Mouse (Mus musculus): ENCODE measurements around the gene Tmem245. TPM values are rescaled to one million over a fixed set of nuclear protein-coding genes. Genes with fewer than 3 reads are reported as not detected.

Tmem245 gene
- polyA plus RNA-seq, 1 experiment: 4.4 TPM

DNA sequence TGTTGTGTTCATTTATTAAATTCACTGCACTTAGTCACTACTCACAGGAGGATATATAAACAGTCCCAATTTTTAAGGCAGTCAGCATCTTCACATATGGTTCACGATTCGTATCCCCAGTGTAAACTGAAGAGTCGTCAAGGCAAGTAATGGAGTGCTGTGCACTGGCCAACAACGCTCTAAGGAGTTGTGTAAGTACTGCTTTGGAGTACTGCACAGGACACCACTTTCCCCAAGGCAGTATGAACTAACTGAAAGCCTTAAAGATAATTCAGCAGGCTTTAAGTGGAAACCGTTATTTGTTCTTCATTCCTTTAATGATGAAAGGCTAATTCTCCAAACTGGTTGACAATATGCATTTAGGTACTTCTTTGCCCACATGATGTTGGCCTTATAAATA, 39.6 kb downstream of the Tmem245 start:
- Histone ChIP-seq H3K4me2 (ENCODE audit: low read depth) (no peak overlapping the region), H3K27me3 (ENCODE audit: control insufficient read depth, insufficient read depth, insufficient read length) (no peaks in the 10 kb centered on the region), H3ac (ENCODE audit: control insufficient read depth, insufficient read length) (no peak overlapping the region), H3K36me3 (ENCODE audit: control insufficient read depth, insufficient read depth) (peaks cover 43% of the 10 kb centered on the region), H3K4me3 (no peak overlapping the region), H3K79me2 (ENCODE audit: control insufficient read depth, insufficient read depth) (no peaks in the 10 kb centered on the region)
- TF ChIP-seq MYOG (IDR thresholded peaks at IDR 0.05; ENCODE audit: control insufficient read depth in 1 of 3, insufficient read depth in 1 of 3, insufficient read length in 2 of 3, low read depth in 2 of 3) (no peak), POLR2A (IDR thresholded peaks at IDR 0.05; ENCODE audit: insufficient read length, low read depth) (no peak), TCF12 (IDR thresholded peaks at IDR 0.05; ENCODE audit: insufficient read depth, poor library complexity, severe bottlenecking) (no peak), POLR2AphosphoS2 (IDR thresholded peaks at IDR 0.05; ENCODE audit: insufficient read length, low read depth) (no peak), MAX (IDR thresholded peaks at IDR 0.05; ENCODE audit: low read depth) (no peak), TCF3 (IDR thresholded peaks at IDR 0.05; ENCODE audit: insufficient read length, low read depth) (no peak), E2F4 (IDR thresholded peaks at IDR 0.05; ENCODE audit: insufficient read depth) (no peak), MYOD1 (IDR thresholded peaks at IDR 0.05; ENCODE audit: control insufficient read depth in 1 of 3, insufficient read length in 2 of 3, low read depth in 2 of 3) (no peak), CEBPB (IDR thresholded peaks at IDR 0.05; ENCODE audit: insufficient read depth, poor library complexity, severe bottlenecking) (no peak), SRF (IDR thresholded peaks at IDR 0.05; ENCODE audit: control insufficient read depth, insufficient read length, low read depth) (no peak), REST (IDR thresholded peaks at IDR 0.05; ENCODE audit: insufficient read depth, insufficient read length) (no peak), USF1 (IDR thresholded peaks at IDR 0.05; ENCODE audit: low read depth) (no peak)

GRCm38 (mm10) chr4:56906926-56907325, 40.3 kb downstream of the Tmem245 start:
- Histone ChIP-seq H3K36me3 (ENCODE audit: control insufficient read depth, insufficient read depth) (peaks cover 38% of the 10 kb centered on the region), H3K27me3 (ENCODE audit: control insufficient read depth, insufficient read depth, insufficient read length) (no peaks in the 10 kb centered on the region), H3K79me2 (ENCODE audit: control insufficient read depth, insufficient read depth) (no peaks in the 10 kb centered on the region)

GRCm38 (mm10) chr4:56905507-56905906, 41.7 kb downstream of the Tmem245 start:
- Histone ChIP-seq H3ac (ENCODE audit: control insufficient read depth, insufficient read length) (no peak overlapping the region), H3K4me3 (no peak overlapping the region), H3K79me2 (ENCODE audit: control insufficient read depth, insufficient read depth) (no peaks in the 10 kb centered on the region), H3K4me2 (ENCODE audit: low read depth) (no peak overlapping the region), H3K36me3 (ENCODE audit: control insufficient read depth, insufficient read depth) (peaks cover 30% of the 10 kb centered on the region), H3K27me3 (ENCODE audit: control insufficient read depth, insufficient read depth, insufficient read length) (no peaks in the 10 kb centered on the region)
- TF ChIP-seq MYOD1 (IDR thresholded peaks at IDR 0.05; ENCODE audit: control insufficient read depth in 1 of 3, insufficient read length in 2 of 3, low read depth in 2 of 3): no peak
- TF ChIP-seq SRF (IDR thresholded peaks at IDR 0.05; ENCODE audit: control insufficient read depth, insufficient read length, low read depth): no peak
- TF ChIP-seq MYOG (IDR thresholded peaks at IDR 0.05; ENCODE audit: control insufficient read depth in 1 of 3, insufficient read depth in 1 of 3, insufficient read length in 2 of 3, low read depth in 2 of 3): no peak
- no peak for TF ChIP-seq MAX (IDR thresholded peaks at IDR 0.05; ENCODE audit: low read depth)

More at GRCm38 (mm10) chr4:56906926-56907325, 40.3 kb downstream of the Tmem245 start:
- no peak overlapping the region for H3K4me3 ChIP-seq
- TF ChIP-seq TCF3 (IDR thresholded peaks at IDR 0.05; ENCODE audit: insufficient read length, low read depth) (no peak), POLR2A (IDR thresholded peaks at IDR 0.05; ENCODE audit: insufficient read length, low read depth) (no peak), TCF12 (IDR thresholded peaks at IDR 0.05; ENCODE audit: insufficient read depth, poor library complexity, severe bottlenecking) (no peak), MYOG (IDR thresholded peaks at IDR 0.05; ENCODE audit: control insufficient read depth in 1 of 3, insufficient read depth in 1 of 3, insufficient read length in 2 of 3, low read depth in 2 of 3) (no peak)
- no peak overlapping the region for H3ac ChIP-seq (ENCODE audit: control insufficient read depth, insufficient read length)
- H3K4me2 ChIP-seq (ENCODE audit: low read depth): no peak overlapping the region

- Histone ChIP-seq H3K36me3 (ENCODE audit: control insufficient read depth, insufficient read depth) (peaks cover 29% of the 10 kb centered on the region), H3K79me2 (ENCODE audit: control insufficient read depth, insufficient read depth) (no peaks in the 10 kb centered on the region), H3ac (ENCODE audit: control insufficient read depth, insufficient read length) (no peak overlapping the region), H3K4me2 (ENCODE audit: low read depth) (no peak overlapping the region), H3K4me3 (no peak overlapping the region), H3K27me3 (ENCODE audit: control insufficient read depth, insufficient read depth, insufficient read length) (no peaks in the 10 kb centered on the region)
- TF ChIP-seq TCF12 (IDR thresholded peaks at IDR 0.05; ENCODE audit: insufficient read depth, poor library complexity, severe bottlenecking) (no peak), SRF (IDR thresholded peaks at IDR 0.05; ENCODE audit: control insufficient read depth, insufficient read length, low read depth) (no peak), TCF3 (IDR thresholded peaks at IDR 0.05; ENCODE audit: insufficient read length, low read depth) (no peak), REST (IDR thresholded peaks at IDR 0.05; ENCODE audit: insufficient read depth, insufficient read length) (no peak), USF1 (IDR thresholded peaks at IDR 0.05; ENCODE audit: low read depth) (no peak), MYOG (IDR thresholded peaks at IDR 0.05; ENCODE audit: control insufficient read depth in 1 of 3, insufficient read depth in 1 of 3, insufficient read length in 2 of 3, low read depth in 2 of 3) (no peak), E2F4 (IDR thresholded peaks at IDR 0.05; ENCODE audit: insufficient read depth) (no peak), POLR2AphosphoS2 (IDR thresholded peaks at IDR 0.05; ENCODE audit: insufficient read length, low read depth) (no peak)
Measured at GRCm38 (mm10) chr4:56901671-56902070, 45.6 kb downstream of the Tmem245 start.

- Histone ChIP-seq H3K4me2 (ENCODE audit: low read depth) (no peak overlapping the region), H3K4me3 (no peak overlapping the region), H3K36me3 (ENCODE audit: control insufficient read depth, insufficient read depth) (peaks cover 21% of the 10 kb centered on the region), H3K79me2 (ENCODE audit: control insufficient read depth, insufficient read depth) (no peaks in the 10 kb centered on the region), H3ac (ENCODE audit: control insufficient read depth, insufficient read length) (no peak overlapping the region), H3K27me3 (ENCODE audit: control insufficient read depth, insufficient read depth, insufficient read length) (no peaks in the 10 kb centered on the region)
- no peak for TF ChIP-seq MAX (IDR thresholded peaks at IDR 0.05; ENCODE audit: low read depth)
- no peak for TF ChIP-seq TCF3 (IDR thresholded peaks at IDR 0.05; ENCODE audit: insufficient read length, low read depth)
- no peak for TF ChIP-seq USF1 (IDR thresholded peaks at IDR 0.05; ENCODE audit: low read depth)
- no peak for TF ChIP-seq POLR2A (IDR thresholded peaks at IDR 0.05; ENCODE audit: insufficient read length, low read depth)
- TF ChIP-seq E2F4 (IDR thresholded peaks at IDR 0.05; ENCODE audit: insufficient read depth): no peak
- no peak for TF ChIP-seq TCF12 (IDR thresholded peaks at IDR 0.05; ENCODE audit: insufficient read depth, poor library complexity, severe bottlenecking)
- no peak for TF ChIP-seq POLR2AphosphoS2 (IDR thresholded peaks at IDR 0.05; ENCODE audit: insufficient read length, low read depth)
- no peak for TF ChIP-seq CEBPB (IDR thresholded peaks at IDR 0.05; ENCODE audit: insufficient read depth, poor library complexity, severe bottlenecking)
- TF ChIP-seq MYOG (IDR thresholded peaks at IDR 0.05; ENCODE audit: control insufficient read depth in 1 of 3, insufficient read depth in 1 of 3, insufficient read length in 2 of 3, low read depth in 2 of 3): peak in 1 of 3 experiments; percentile 53
- TF ChIP-seq SRF (IDR thresholded peaks at IDR 0.05; ENCODE audit: control insufficient read depth, insufficient read length, low read depth): no peak
- peak in 2 of 3 experiments; percentile 88 to 89 for TF ChIP-seq MYOD1 (IDR thresholded peaks at IDR 0.05; ENCODE audit: control insufficient read depth in 1 of 3, insufficient read length in 2 of 3, low read depth in 2 of 3)
- no peak for TF ChIP-seq REST (IDR thresholded peaks at IDR 0.05; ENCODE audit: insufficient read depth, insufficient read length)
Measured at GRCm38 (mm10) chr4:56899216-56899615, 48.0 kb downstream of the Tmem245 start.

Data from myocyte (in vitro differentiated cells).